Mouse (Mus musculus) forebrain, embryonic 11.5 days (tissue): ENCODE results near the gene Rpl9. TPM values are rescaled to one million over a fixed set of nuclear protein-coding genes. Genes with fewer than 3 reads are reported as not detected.

Experiments
- ATAC-seq: fragments of 200-750 bp; cut with Nextera tagmentation; replicated peaks from 2 replicates; pipeline ENCODE4 v1.8.0; 2017; ENCODE audit warnings: moderate TSS enrichment; ENCODE audit not compliant: low FRiP score
- DNase-seq: peaks from one replicate; pipeline ENCODE4 v3.0.0-alpha.2; 2017; ENCODE audit warnings: low spot score
- H3K27ac ChIP-seq: fragments of 300-500 bp; sonication (generic); 2 replicates; pipeline ENCODE4 v1.5.1; 2014; ENCODE audit warnings: low read depth, low read length
- H3K27me3 ChIP-seq: fragments of 300-500 bp; sonication (generic); 2 replicates; pipeline ENCODE4 v1.6.1; 2014; ENCODE audit warnings: mild to moderate bottlenecking, low read length, mixed read lengths; ENCODE audit not compliant: control insufficient read depth, insufficient read depth
- H3K36me3 ChIP-seq: fragments of 300-500 bp; sonication (generic); 2 replicates; pipeline ENCODE4 v1.6.1; 2014; ENCODE audit warnings: mild to moderate bottlenecking, low read length, moderate library complexity, mixed read lengths; ENCODE audit not compliant: control insufficient read depth, insufficient read depth
- H3K4me1 ChIP-seq: fragments of 300-500 bp; sonication (generic); replicated peaks from 2 replicates; pipeline ENCODE4 v1.6.1; 2014; ENCODE audit warnings: low read length, mixed read lengths; ENCODE audit not compliant: control insufficient read depth, insufficient read depth
- H3K4me2 ChIP-seq: fragments of 300-500 bp; sonication (generic); 2 replicates; pipeline ENCODE4 v1.6.1; 2014; ENCODE audit warnings: low read depth, mild to moderate bottlenecking, low read length, moderate library complexity, mixed read lengths; ENCODE audit not compliant: severe bottlenecking
- H3K4me3 ChIP-seq: fragments of 300-500 bp; sonication (generic); 2 replicates; pipeline ENCODE4 v1.5.1; 2014; ENCODE audit warnings: low read depth, low read length
- H3K9ac ChIP-seq: fragments of 300-500 bp; sonication (generic); 2 replicates; pipeline ENCODE4 v1.6.1; 2014; ENCODE audit warnings: low read length
- H3K9me3 ChIP-seq: fragments of 300-500 bp; sonication (generic); 2 replicates; pipeline ENCODE4 v1.6.1; 2016; ENCODE audit warnings: low read length, mixed read lengths; ENCODE audit not compliant: control insufficient read depth
- WGBS: fragments of 180-500 bp; shearing (Covaris S2); extraction: QIAGEN DNeasy Blood & Tissue Kit; methylation state at CpG from one replicate; pipeline ENCODE4 v1.1.7; 2014; 5-methylcytosine and 5-hydroxymethylcytosine counted together
- polyA plus RNA-seq: library from polyadenylated mRNA; unstranded; fragments of >200 nt; fragmentation: Nextera tagmentation; extraction: Ambion mirVana; gene quantifications from 2 replicates; pipeline ENCODE4 v1.2.1, GENCODE M21; 2014

The Rpl9 gene
- polyA plus RNA-seq, 1 experiment from 2014 or later, result 891 TPM

DNA sequence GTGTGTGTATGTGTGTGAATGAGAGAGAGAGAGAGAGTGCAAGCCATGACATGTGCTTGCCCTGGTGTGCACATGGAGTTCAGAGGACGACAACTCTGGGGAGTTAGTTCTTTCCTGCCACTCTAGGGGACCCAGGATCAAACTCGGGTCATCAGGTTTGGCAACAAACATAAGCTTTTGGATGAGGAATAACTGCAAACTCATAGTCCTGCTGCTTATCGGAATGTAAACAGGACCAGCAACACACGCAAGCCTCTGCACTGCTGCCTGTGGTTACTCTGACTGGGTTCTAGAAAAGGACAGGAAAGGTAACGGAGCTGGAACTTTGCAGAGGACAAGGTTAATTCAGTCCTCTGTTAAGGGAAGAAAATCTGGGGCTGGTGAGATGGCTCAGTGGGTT, 34.0 kb upstream of the Rpl9 start:
- H3K9me3 ChIP-seq, result no peaks in the 10 kb centered on the region
- no peaks in the 10 kb centered on the region for H3K4me1 ChIP-seq
- no peak for DNase-seq
- H3K4me2 ChIP-seq, result no peak overlapping the region
- WGBS, result 88% methylated on average over 5 of the region's 5 CpGs
- no peak overlapping the region for H3K27ac ChIP-seq
- no peak for ATAC-seq
- no peaks in the 10 kb centered on the region for H3K27me3 ChIP-seq
- no peaks in the 10 kb centered on the region; the same call in 1 of the 2 replicates for H3K36me3 ChIP-seq
- H3K4me3 ChIP-seq, result no peak overlapping the region
- no peak overlapping the region for H3K9ac ChIP-seq

DNA sequence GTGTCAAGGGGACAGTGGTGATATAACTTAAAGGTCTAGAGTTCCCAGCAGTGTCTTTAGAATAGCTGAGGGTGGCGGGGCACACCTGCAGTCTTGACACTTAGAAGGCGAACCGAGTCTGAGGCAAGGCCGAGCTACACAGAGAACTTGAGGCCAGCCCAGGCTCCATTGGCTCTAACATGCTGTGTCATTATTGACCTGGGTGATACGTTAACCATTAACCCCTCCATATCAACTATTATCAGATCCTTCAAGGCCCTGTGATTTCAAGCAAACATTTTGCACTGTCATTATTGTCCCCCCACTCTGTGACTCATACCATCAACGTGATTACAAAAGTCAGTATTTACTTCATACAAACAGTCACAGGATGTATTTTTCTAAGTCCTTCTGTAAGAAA, 33.0 kb upstream of the Rpl9 start:
- H3K27ac ChIP-seq, result no peak overlapping the region
- WGBS, result 93% methylated on average over 6 of the region's 6 CpGs
- H3K9ac ChIP-seq, result no peak overlapping the region
- no peaks in the 10 kb centered on the region for H3K27me3 ChIP-seq
- no peak overlapping the region for H3K4me2 ChIP-seq
- H3K4me3 ChIP-seq, result no peak overlapping the region
- no peaks in the 10 kb centered on the region for H3K9me3 ChIP-seq
- DNase-seq, result no peak
- ATAC-seq, result no peak
- no peaks in the 10 kb centered on the region for H3K4me1 ChIP-seq
- H3K36me3 ChIP-seq, result no peaks in the 10 kb centered on the region; the same call in 1 of the 2 replicates

DNA sequence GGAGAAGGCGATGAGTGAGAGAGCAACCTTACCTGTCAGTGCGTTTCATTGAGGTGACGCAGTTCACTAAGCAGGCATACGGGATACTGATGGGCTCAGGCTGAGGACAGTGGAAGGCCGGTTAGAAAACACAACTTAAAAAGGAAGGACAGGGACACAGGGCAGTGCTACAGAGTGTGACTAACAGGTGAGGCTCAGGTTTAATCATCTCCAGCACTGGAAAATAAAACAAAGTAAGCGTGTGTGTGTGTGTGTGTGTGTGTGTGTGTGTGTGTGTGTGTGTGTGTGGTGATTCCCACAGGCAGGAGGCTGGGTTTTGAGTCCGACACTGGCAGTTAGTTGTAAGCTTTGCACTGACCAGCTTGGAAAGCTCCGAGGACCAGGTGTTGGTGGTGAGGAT, 31.6 kb upstream of the Rpl9 start:
- WGBS, result 92% methylated on average over 8 of the region's 8 CpGs
- Histone ChIP-seq H3K4me2 (no peak overlapping the region), H3K27me3 (no peaks in the 10 kb centered on the region), H3K9ac (no peak overlapping the region), H3K4me3 (no peak overlapping the region), H3K4me1 (no peaks in the 10 kb centered on the region), H3K9me3 (no peaks in the 10 kb centered on the region), H3K36me3 (no peaks in the 10 kb centered on the region; the same call in 1 of the 2 replicates), H3K27ac (no peak overlapping the region)
- ATAC-seq, result no peak
- no peak for DNase-seq

DNA sequence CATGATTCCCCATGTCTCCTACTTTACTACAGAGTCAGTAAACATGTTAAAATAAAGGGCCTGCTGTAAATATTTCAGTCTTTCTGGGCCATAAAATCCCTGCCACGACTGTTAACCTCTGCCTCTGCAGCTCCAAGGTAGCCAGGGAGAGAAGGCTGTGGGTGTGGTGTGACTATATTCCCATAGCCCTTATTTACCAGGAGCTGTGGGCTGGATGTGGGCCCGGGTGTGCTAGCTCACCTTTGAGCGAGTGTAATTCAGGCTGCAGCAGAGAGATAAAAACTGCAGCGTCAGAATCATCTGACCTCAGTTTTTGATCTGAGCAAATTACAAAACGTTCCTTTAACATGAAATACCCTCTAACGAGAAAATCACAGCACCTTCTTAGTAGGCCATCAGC, 29.6 kb upstream of the Rpl9 start:
- 81% methylated on average over 6 of the region's 6 CpGs for WGBS
- no peaks in the 10 kb centered on the region for H3K9me3 ChIP-seq
- no peak for DNase-seq
- H3K9ac ChIP-seq, result no peak overlapping the region
- H3K4me3 ChIP-seq, result no peak overlapping the region
- H3K4me2 ChIP-seq, result no peak overlapping the region
- H3K36me3 ChIP-seq, result no peaks in the 10 kb centered on the region; the same call in 1 of the 2 replicates
- no peak for ATAC-seq
- H3K27me3 ChIP-seq, result no peaks in the 10 kb centered on the region
- H3K27ac ChIP-seq, result no peak overlapping the region
- H3K4me1 ChIP-seq, result no peaks in the 10 kb centered on the region

DNA sequence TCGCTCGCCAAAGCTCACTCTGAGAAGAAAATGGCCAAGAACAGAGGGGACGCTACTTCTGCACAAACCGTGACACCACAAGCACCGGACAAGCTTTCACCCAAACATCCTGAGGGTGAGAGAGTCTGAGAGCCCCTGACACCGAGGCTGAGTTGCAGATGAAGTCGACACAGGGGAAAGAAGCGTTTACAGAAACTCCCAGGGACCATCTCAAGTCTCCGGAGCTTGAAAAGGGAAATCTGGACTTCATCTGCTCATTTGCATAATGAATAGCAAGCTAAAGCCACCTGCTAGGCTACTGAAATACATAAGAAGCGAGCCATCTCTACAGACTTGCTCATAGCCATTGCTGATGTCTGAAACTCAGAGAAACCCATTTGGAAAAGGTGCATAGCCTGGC, 27.9 kb upstream of the Rpl9 start:
- 81% methylated on average over 10 of the region's 10 CpGs for WGBS
- no peak overlapping the region for H3K4me2 ChIP-seq
- no peak overlapping the region for H3K9ac ChIP-seq
- ATAC-seq, result no peak
- no peaks in the 10 kb centered on the region; the same call in 1 of the 2 replicates for H3K36me3 ChIP-seq
- 0 out of 2 replicates have a peak, but pooled peaks cover 2% of the 10 kb centered on the region for H3K4me1 ChIP-seq
- no peak for DNase-seq
- no peaks in the 10 kb centered on the region for H3K9me3 ChIP-seq
- H3K27ac ChIP-seq, result no peak overlapping the region
- no peak overlapping the region for H3K4me3 ChIP-seq
- H3K27me3 ChIP-seq, result no peaks in the 10 kb centered on the region

DNA sequence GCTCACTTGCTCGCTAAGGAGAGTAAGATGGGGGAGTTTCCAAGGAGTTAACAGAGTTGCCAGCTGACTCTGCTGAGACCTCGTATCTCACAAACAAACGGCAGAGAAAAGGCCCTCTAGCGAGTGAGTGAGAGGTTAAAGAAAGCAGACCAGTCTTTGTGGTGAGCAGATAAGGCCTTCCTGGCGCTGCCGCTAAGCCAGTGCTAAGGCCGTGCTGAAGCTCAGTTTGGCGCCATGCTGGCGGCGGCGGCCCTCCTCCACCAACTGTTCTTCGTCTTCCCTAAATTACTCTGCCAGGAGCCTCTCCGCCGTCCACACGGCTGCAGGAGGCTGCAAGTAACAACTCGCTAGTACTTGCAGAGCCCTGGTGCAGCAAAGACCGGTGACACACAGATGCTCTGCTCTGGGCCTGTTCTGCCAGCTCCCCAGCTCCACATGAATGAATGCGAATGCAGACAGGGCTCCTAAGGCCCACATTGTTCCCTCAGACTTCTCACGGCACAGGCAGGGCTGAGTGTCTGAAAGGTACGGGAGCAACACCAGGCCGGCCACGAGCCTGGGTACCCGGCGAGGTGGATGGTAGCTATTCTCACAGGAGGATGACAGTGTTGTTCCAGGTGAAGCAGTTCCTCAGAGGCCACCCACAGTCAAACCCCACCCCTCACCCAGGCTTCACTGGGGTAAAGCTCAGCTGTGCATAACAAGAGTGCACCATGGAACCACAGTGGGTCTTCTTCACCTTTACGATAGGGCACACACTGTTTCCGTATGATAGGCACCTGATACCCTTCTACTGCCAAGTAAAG, 24.6 kb upstream of the Rpl9 start:
- peak overlapping the region; percentile 53 for H3K9ac ChIP-seq
- H3K27ac ChIP-seq, result no peak overlapping the region; the same call in 1 of the 2 replicates
- 0 out of 2 replicates have a peak, but pooled peaks cover 2% of the 10 kb centered on the region for H3K4me1 ChIP-seq
- H3K27me3 ChIP-seq, result no peaks in the 10 kb centered on the region
- no peaks in the 10 kb centered on the region; the same call in 1 of the 2 replicates for H3K36me3 ChIP-seq
- ATAC-seq (0 out of 2 replicates have a peak, but pooled peaks have one; percentile 39), DNase-seq (peak; percentile 63)
- WGBS, result 15% methylated on average over 26 of the region's 26 CpGs
- peak overlapping the region; percentile 26; the same call in 1 of the 2 replicates for H3K4me2 ChIP-seq
- H3K4me3 ChIP-seq, result no peak overlapping the region
- H3K9me3 ChIP-seq, result no peaks in the 10 kb centered on the region

DNA sequence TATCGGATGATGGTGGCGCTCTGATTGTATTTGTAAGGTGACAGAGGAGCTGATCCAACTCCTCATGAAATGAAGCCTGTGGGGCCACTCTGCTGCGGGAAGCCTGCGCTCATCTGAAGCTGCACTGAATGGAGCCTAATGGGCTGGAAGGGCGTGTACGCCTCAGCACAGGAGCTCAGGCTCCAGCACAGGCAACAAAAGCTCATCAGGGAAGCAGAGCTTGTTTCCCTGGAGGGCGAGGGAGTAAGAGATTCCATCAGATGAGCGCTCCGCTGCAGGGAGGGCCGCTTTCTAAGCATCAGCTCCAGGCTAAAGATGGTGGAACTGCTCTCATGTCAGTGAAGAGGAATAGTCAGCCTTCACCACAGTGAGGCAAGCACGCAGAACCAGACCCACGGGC, 16.7 kb upstream of the Rpl9 start:
- no peak for DNase-seq
- Histone ChIP-seq H3K36me3 (no peaks in the 10 kb centered on the region; the same call in none of the 2 replicates), H3K4me2 (no peak overlapping the region), H3K27ac (no peak overlapping the region), H3K9ac (no peak overlapping the region), H3K9me3 (no peaks in the 10 kb centered on the region), H3K27me3 (no peaks in the 10 kb centered on the region), H3K4me3 (no peak overlapping the region), H3K4me1 (peaks cover 4% of the 10 kb centered on the region; the same call in 1 of the 2 replicates)
- 16% methylated on average over 12 of the region's 12 CpGs for WGBS
- ATAC-seq, result peak; percentile 63; the same call in 1 of the 2 replicates

DNA sequence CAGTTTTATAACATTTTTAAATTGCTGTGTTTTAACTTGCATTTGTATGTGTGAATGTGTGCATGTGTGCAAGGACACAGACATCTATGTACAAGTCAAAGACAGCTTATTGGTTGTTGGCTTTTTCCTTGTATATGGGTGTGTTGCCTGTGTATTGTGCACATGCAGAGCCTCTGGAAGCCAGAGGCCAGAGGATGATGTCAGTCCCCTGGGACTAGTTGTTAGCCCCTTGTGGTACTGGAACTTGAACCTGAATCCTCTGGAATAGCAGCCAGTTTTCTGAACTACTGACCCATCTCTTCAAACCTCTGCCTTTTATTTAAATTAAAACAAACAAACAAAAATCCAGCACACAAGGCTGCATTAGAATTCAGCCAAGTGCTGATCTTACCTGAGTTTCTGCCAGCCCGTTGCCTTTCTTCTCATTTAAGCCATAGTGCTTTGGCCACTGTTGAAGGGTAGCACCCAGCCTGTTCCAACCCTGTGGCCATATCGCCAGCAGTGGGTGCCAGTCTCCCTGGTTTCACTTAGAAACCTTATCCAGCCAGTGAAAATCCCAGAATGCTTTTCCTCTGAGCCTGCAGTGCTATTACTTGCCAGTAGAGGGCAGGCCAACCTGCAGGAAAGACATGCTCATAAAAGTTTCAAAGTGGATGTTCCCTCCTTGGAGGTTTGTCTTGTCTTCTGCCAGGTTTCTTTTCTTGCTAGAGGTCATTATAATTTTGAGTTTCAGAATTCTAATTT, 10.2 kb upstream of the Rpl9 start:
- DNase-seq, result peak; percentile 79
- WGBS, result 31% methylated on average over 2 of the region's 2 CpGs
- Histone ChIP-seq H3K27me3 (no peaks in the 10 kb centered on the region), H3K4me1 (no peaks in the 10 kb centered on the region), H3K27ac (no peak overlapping the region), H3K9ac (no peak overlapping the region), H3K4me2 (no peak overlapping the region), H3K36me3 (no peaks in the 10 kb centered on the region; the same call in none of the 2 replicates), H3K4me3 (no peak overlapping the region), H3K9me3 (no peaks in the 10 kb centered on the region)
- no peak for ATAC-seq
